Mouse (Mus musculus): ENCODE measurements around the gene Fbxo39.

Gene Fbxo39

GRCm38 (mm10) chr11:72314151-72314895 is at the start of gene Fbxo39:
TSS of gene Fbxo39 (plus strand) at chr11:72314444.
- no peak for DNase-seq

DNA sequence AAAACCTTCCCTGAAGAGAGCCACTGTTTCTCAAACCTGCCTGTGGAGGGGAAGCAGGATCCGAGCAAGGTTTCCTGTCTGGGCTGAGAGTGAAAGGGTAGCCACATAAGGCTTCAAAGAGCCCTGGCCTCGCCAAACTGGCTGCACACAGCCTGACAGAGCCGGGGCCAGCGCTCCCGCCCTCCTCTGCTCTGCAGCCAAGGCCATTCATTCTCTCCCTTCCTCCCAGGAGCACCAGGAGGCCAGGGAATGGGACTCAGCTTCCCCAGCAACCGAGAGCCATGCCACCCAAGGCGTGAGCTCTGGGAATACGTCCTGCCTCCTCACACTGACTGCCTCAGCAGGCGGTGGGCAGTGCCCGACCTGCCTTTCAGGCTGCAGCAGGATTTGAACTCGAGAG is 48.8 kb upstream of the Fbxo39 start:
- DNase-seq, result peak; percentile 4 to 7

DNA sequence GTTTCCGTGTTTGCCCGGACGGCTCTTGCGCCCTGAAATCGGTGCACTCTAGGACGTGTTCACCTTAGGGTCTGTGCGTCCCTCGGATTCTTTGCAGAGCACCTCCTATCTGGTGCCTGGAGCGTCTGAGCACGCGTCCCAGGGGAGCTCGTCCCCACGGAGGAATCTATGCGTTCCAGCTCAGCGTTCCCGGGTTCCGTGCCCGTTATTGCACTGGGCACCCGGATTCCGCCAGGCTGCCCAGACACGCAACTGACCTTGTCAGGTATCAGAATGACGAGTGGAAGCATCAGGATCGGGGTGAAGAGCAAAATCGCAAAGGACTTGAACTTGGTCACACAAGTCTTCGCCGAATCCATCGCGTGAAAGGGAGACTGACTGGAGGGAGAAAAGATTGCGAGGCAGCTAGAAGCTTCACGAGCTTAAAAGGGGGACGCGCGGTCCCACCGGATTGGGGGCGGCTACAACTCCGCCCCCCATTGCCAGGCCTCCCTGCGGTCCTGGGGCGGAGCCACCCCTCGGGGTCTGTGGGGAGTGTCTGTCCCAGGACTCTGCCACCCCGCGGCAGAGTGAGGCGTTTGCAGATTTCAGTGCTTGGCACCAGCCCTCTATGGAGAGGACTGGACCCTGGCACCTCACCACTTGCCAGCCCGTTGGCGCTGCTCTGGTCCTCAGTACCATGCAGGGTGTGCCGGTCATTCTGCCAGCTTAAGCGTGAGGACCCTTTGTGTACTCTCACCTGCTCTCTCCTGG is 47.9 kb upstream of the Fbxo39 start:
- peak; percentile 19 to 34 for DNase-seq

DNA sequence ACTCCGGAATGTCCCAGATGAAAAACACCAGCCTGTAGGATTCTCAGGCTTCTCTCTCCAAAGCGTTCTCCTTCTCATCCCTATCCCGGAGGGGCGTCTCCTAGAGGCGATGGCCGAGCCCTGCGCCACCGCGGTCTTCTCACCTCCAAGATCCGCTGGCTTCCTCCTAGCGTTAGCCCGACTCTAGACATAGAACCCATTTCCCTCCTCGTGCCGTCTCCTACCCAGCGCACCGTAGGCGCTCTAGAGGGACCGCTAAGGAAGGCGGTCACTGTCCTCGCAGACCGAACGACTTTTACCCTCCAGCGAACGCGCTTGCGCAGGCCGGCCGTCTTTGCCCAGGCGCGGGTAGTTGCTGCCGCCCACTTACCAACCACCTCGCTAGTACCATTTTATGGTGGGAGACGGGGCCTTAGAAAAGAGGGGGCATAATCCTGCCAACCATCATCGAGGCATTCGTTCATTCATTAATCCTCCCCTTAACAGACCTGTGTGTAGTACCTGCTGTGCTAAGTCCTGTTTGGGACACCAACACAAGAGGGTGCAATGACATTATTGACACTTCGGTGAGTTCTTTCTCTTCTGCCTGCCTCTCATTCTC is 47.2 kb upstream of the Fbxo39 start, which contains the start of gene Slc13a5:
Gene Slc13a5, minus strand, starts transcription at position 263 of the 601 bp plus-strand sequence.
- peak in 1 of 2 experiments; percentile 4 for DNase-seq

GRCm38 (mm10) chr11:72271761-72272160 is 42.5 kb upstream of the Fbxo39 start:
- no peak for DNase-seq

- DNase-seq, result no peak
Measured at GRCm38 (mm10) chr11:72273341-72273740, 40.9 kb upstream of the Fbxo39 start.

- no peak for DNase-seq
Measured at GRCm38 (mm10) chr11:72281143-72281851, 32.9 kb upstream of the Fbxo39 start.

DNA sequence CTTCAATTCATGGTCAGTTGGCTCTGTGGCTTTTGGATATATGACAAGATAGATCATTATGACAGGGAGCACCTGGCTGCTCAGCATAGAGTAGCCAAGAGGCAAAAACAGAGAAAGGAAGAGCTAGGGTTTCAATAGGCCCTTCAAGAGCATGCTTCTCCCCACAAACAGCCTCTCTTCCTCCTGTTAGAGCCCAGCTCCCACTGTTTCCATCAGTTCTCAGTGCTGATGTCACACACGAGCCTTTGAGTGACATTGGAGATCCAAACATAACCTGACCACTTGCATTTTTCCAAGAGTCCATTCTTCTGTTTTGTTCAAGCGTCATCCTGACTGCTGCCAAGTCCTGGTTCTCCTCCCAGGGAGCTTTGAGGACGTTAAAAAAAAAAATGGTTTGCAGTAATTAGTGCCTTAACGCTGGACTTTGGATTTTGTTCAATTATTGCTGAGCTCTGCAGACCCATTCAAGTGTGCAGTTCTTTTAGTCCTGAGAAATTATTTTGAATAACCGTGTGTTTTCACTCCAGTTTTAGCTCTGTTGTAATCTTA is 32.3 kb upstream of the Fbxo39 start:
- DNase-seq, result no peak

GRCm38 (mm10) chr11:72283486-72284224 is 30.6 kb upstream of the Fbxo39 start:
- DNase-seq, result no peak

GRCm38 (mm10) chr11:72284532-72285182 is 29.6 kb upstream of the Fbxo39 start:
- DNase-seq, result no peak

- no peak for DNase-seq
Measured at GRCm38 (mm10) chr11:72285971-72286480, 28.2 kb upstream of the Fbxo39 start.

DNA sequence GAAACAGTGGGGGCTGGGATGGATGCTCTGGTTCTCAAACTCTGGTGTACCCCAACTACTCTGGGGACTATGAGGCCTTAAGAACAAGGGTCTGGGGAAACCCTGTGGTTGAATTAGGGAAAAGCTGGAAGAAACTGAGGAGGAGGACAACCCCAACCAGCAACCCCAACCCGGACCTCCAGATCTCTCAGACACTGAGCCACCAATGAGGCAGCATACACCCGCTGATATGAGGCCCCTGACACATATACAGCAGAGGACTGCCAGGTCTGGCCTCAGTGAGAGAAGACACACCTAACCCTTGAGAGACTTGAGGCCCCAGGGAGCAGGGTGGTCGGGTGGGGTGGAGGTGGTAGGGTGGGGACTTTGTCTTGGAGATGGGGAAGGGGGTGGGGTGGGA is 27.6 kb upstream of the Fbxo39 start:
- no peak for DNase-seq

GRCm38 (mm10) chr11:72287126-72287525 is 27.1 kb upstream of the Fbxo39 start:
- no peak for DNase-seq

DNA sequence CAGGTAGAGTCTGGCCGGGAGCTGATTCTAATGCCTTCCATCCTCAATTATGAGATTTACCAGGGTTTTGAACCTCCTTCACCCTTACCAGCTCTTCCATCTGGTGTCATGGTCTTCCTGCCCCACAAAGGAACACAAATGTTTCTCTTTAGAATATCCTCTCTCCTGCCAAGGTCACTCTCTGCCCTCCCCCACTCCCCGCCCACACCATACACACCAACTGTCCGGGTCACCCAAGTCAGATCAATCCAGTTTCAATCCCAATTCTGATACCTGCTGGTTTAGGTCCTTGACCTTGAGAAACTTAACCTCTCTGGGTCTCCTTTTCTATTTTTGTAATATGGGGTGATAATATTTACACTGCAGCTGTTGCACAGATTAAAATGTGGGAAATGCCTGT is 26.7 kb upstream of the Fbxo39 start:
- DNase-seq, result no peak

- no peak for DNase-seq
Measured at GRCm38 (mm10) chr11:72293116-72293515, 21.1 kb upstream of the Fbxo39 start.

- DNase-seq, result no peak
Measured at GRCm38 (mm10) chr11:72301334-72301733, 12.9 kb upstream of the Fbxo39 start, which contains the start of gene Xaf1. TSS of gene Xaf1 (plus strand) at chr11:72301629.

GRCm38 (mm10) chr11:72302230-72302629 is 12.0 kb upstream of the Fbxo39 start:
- peak; percentile 69 to 70 for DNase-seq

DNA sequence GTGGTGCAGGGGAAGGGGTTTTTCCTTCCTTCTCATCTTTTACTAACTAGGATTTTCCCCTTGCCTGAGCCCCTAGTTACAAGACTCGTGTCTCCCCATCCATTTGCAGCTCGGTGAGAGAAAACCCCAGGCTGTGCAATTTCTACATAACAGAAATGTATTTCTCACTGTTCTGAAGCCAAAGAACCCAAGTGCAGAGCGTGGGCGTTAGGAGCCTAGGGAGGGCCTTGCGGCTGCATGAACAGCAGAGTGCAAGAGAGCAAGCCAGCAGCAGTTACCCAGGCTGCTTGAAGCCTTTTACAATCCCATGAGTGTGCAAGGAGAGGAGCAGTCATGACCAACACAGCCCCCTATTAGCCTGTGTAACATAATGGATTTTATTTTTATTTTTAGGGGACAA is 6.8 kb upstream of the Fbxo39 start:
- DNase-seq, result no peak

GRCm38 (mm10) chr11:72308982-72309381 is 5.3 kb upstream of the Fbxo39 start:
- no peak for DNase-seq

DNA sequence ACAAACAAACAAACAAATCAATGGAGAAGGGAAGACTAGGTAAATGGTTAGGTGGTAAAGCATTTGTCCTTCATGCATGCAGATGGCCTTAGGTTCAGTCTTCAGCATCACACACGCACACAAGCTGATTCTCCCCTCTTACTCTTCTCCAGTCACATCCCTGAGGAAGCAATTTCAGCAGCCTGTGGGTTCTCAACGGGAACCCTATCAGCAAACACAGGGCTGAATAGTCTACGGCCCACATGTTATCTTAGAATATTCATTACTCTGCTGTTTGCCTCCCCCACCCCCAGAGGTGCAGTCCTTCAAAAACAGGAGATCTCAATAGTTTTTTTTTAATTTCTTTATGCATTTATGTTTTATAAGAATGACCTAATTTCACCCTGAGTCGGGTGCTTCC is 3.8 kb upstream of the Fbxo39 start:
- DNase-seq, result no peak

- DNase-seq, result no peak
Measured at GRCm38 (mm10) chr11:72311355-72312001, 2.8 kb upstream of the Fbxo39 start.
